Mouse (Mus musculus): ENCODE measurements at regions not wholly inside any gene's neighbourhood (a gene's known extent, or its start where the extent isn't known, plus 50 kb on each side); places are given as distances from the start of the nearest gene placed in this dataset.
"Not testable (repeated sequence)": the region's sequence is repeated elsewhere in the genome, so short reads cannot be mapped to it uniquely, and the experiment has no call there.

GRCm38 (mm10) chr8:42282011-42282410 lies 859.3 kb downstream of the Triml1 start:
- Histone ChIP-seq H3K4me3 (ENCODE audit: low read depth, low read length) (no peak overlapping the region), H3K9ac (ENCODE audit: low read length) (no peak overlapping the region), H3K9me3 (ENCODE audit: control insufficient read depth, low read length) (no peaks in the 10 kb centered on the region), H3K27ac (ENCODE audit: low read depth, low read length) (no peak overlapping the region), H3K36me3 (ENCODE audit: control insufficient read depth, insufficient read depth, low read length) (no peaks in the 10 kb centered on the region), H3K4me2 (no peak overlapping the region), H3K27me3 (ENCODE audit: control insufficient read depth, insufficient read depth, low read length) (no peaks in the 10 kb centered on the region), H3K4me1 (ENCODE audit: control insufficient read depth, insufficient read depth, low read length) (no peaks in the 10 kb centered on the region)
- DNase-seq (ENCODE audit: low spot score, missing footprints) (no peak), ATAC-seq (ENCODE audit: low FRiP score) (no peak)
- 89% methylated on average over 2 of the region's 2 CpGs for WGBS

- DNase-seq (ENCODE audit: low spot score, missing footprints) (no peak), ATAC-seq (ENCODE audit: low FRiP score) (no peak)
- Histone ChIP-seq H3K4me2 (no peak overlapping the region), H3K4me1 (ENCODE audit: control insufficient read depth, insufficient read depth, low read length) (no peaks in the 10 kb centered on the region), H3K27me3 (ENCODE audit: control insufficient read depth, insufficient read depth, low read length) (no peaks in the 10 kb centered on the region), H3K9ac (ENCODE audit: low read length) (no peak overlapping the region), H3K27ac (ENCODE audit: low read depth, low read length) (no peak overlapping the region), H3K4me3 (ENCODE audit: low read depth, low read length) (no peak overlapping the region), H3K36me3 (ENCODE audit: control insufficient read depth, insufficient read depth, low read length) (no peaks in the 10 kb centered on the region), H3K9me3 (ENCODE audit: control insufficient read depth, low read length) (no peaks in the 10 kb centered on the region)
- 92% methylated on average over 1 of the region's 1 CpGs for WGBS
Observed at GRCm38 (mm10) chr8:42253358-42253757, 836.5 kb upstream of the Frg1 start.

GRCm38 (mm10) chr8:42242321-42242720 lies 825.4 kb upstream of the Frg1 start:
- not testable (repeated sequence) for H3K4me2 ChIP-seq; ATAC-seq (ENCODE audit: low FRiP score); H3K4me3 ChIP-seq (ENCODE audit: low read depth, low read length); DNase-seq (ENCODE audit: low spot score, missing footprints); H3K9me3 ChIP-seq (ENCODE audit: control insufficient read depth, low read length); H3K9ac ChIP-seq (ENCODE audit: low read length); H3K4me1 ChIP-seq (ENCODE audit: control insufficient read depth, insufficient read depth, low read length); H3K36me3 ChIP-seq (ENCODE audit: control insufficient read depth, insufficient read depth, low read length); H3K27me3 ChIP-seq (ENCODE audit: control insufficient read depth, insufficient read depth, low read length); H3K27ac ChIP-seq (ENCODE audit: low read depth, low read length)
- 88% methylated on average over 1 of the region's 1 CpGs for WGBS

- Histone ChIP-seq H3K27me3 (ENCODE audit: control insufficient read depth, insufficient read depth, low read length) (no peaks in the 10 kb centered on the region), H3K27ac (ENCODE audit: low read depth, low read length) (no peak overlapping the region), H3K36me3 (ENCODE audit: control insufficient read depth, insufficient read depth, low read length) (no peaks in the 10 kb centered on the region), H3K9me3 (ENCODE audit: control insufficient read depth, low read length) (no peaks in the 10 kb centered on the region), H3K4me3 (ENCODE audit: low read depth, low read length) (no peak overlapping the region), H3K4me2 (no peak overlapping the region), H3K4me1 (ENCODE audit: control insufficient read depth, insufficient read depth, low read length) (no peaks in the 10 kb centered on the region), H3K9ac (ENCODE audit: low read length) (no peak overlapping the region)
- no peak for ATAC-seq (ENCODE audit: low FRiP score)
- no peak for DNase-seq (ENCODE audit: low spot score, missing footprints)
- 82% methylated on average over 2 of the region's 2 CpGs for WGBS
Observed at GRCm38 (mm10) chr8:42219857-42220600, 803.2 kb upstream of the Frg1 start.

GRCm38 (mm10) chr8:42210943-42211342 lies 794.1 kb upstream of the Frg1 start:
- Histone ChIP-seq H3K36me3 (ENCODE audit: control insufficient read depth, insufficient read depth, low read length) (no peaks in the 10 kb centered on the region), H3K4me1 (ENCODE audit: control insufficient read depth, insufficient read depth, low read length) (no peaks in the 10 kb centered on the region), H3K4me2 (no peak overlapping the region), H3K27me3 (ENCODE audit: control insufficient read depth, insufficient read depth, low read length) (no peaks in the 10 kb centered on the region), H3K9me3 (ENCODE audit: control insufficient read depth, low read length) (no peaks in the 10 kb centered on the region), H3K27ac (ENCODE audit: low read depth, low read length) (no peak overlapping the region), H3K4me3 (ENCODE audit: low read depth, low read length) (no peak overlapping the region), H3K9ac (ENCODE audit: low read length) (no peak overlapping the region)
- no peak for DNase-seq (ENCODE audit: low spot score, missing footprints)
- WGBS: 63% methylated on average over 2 of the region's 2 CpGs
- ATAC-seq (ENCODE audit: low FRiP score): no peak

GRCm38 (mm10) chr8:42209989-42210388 lies 793.1 kb upstream of the Frg1 start:
- no peaks in the 10 kb centered on the region for H3K27me3 ChIP-seq (ENCODE audit: control insufficient read depth, insufficient read depth, low read length)
- ATAC-seq (ENCODE audit: low FRiP score) (no peak), DNase-seq (ENCODE audit: low spot score, missing footprints) (no peak)
- no peak overlapping the region for H3K4me3 ChIP-seq (ENCODE audit: low read depth, low read length)
- H3K9ac ChIP-seq (ENCODE audit: low read length): no peak overlapping the region
- H3K27ac ChIP-seq (ENCODE audit: low read depth, low read length): no peak overlapping the region
- H3K36me3 ChIP-seq (ENCODE audit: control insufficient read depth, insufficient read depth, low read length): no peaks in the 10 kb centered on the region
- H3K4me2 ChIP-seq: no peak overlapping the region
- H3K9me3 ChIP-seq (ENCODE audit: control insufficient read depth, low read length): no peaks in the 10 kb centered on the region
- no peaks in the 10 kb centered on the region for H3K4me1 ChIP-seq (ENCODE audit: control insufficient read depth, insufficient read depth, low read length)

GRCm38 (mm10) chr8:42197257-42197656 lies 780.4 kb upstream of the Frg1 start:
- Histone ChIP-seq H3K9me3 (ENCODE audit: control insufficient read depth, low read length) (no peaks in the 10 kb centered on the region), H3K4me2 (no peak overlapping the region), H3K4me3 (ENCODE audit: low read depth, low read length) (no peak overlapping the region), H3K27me3 (ENCODE audit: control insufficient read depth, insufficient read depth, low read length) (no peaks in the 10 kb centered on the region), H3K36me3 (ENCODE audit: control insufficient read depth, insufficient read depth, low read length) (no peaks in the 10 kb centered on the region), H3K9ac (ENCODE audit: low read length) (no peak overlapping the region), H3K4me1 (ENCODE audit: control insufficient read depth, insufficient read depth, low read length) (no peaks in the 10 kb centered on the region), H3K27ac (ENCODE audit: low read depth, low read length) (no peak overlapping the region)
- ATAC-seq (ENCODE audit: low FRiP score) (no peak), DNase-seq (ENCODE audit: low spot score, missing footprints) (no peak)
- WGBS: 87% methylated on average over 5 of the region's 5 CpGs

- DNase-seq (ENCODE audit: low spot score, missing footprints): no peak
- Histone ChIP-seq H3K4me1 (ENCODE audit: control insufficient read depth, insufficient read depth, low read length) (no peaks in the 10 kb centered on the region), H3K36me3 (ENCODE audit: control insufficient read depth, insufficient read depth, low read length) (no peaks in the 10 kb centered on the region), H3K9ac (ENCODE audit: low read length) (no peak overlapping the region), H3K27me3 (ENCODE audit: control insufficient read depth, insufficient read depth, low read length) (no peaks in the 10 kb centered on the region), H3K4me2 (no peak overlapping the region), H3K9me3 (ENCODE audit: control insufficient read depth, low read length) (no peaks in the 10 kb centered on the region), H3K27ac (ENCODE audit: low read depth, low read length) (no peak overlapping the region), H3K4me3 (ENCODE audit: low read depth, low read length) (no peak overlapping the region)
- 100% methylated on average over 1 of the region's 1 CpGs for WGBS
- ATAC-seq (ENCODE audit: low FRiP score): no peak
Observed at GRCm38 (mm10) chr8:42193902-42194550, 777.2 kb upstream of the Frg1 start.

- 86% methylated on average over 1 of the region's 1 CpGs for WGBS
- Histone ChIP-seq H3K9me3 (ENCODE audit: control insufficient read depth, low read length) (no peaks in the 10 kb centered on the region), H3K27ac (ENCODE audit: low read depth, low read length) (no peak overlapping the region), H3K27me3 (ENCODE audit: control insufficient read depth, insufficient read depth, low read length) (no peaks in the 10 kb centered on the region), H3K4me2 (no peak overlapping the region), H3K4me3 (ENCODE audit: low read depth, low read length) (no peak overlapping the region), H3K9ac (ENCODE audit: low read length) (no peak overlapping the region), H3K36me3 (ENCODE audit: control insufficient read depth, insufficient read depth, low read length) (no peaks in the 10 kb centered on the region), H3K4me1 (ENCODE audit: control insufficient read depth, insufficient read depth, low read length) (no peaks in the 10 kb centered on the region)
- DNase-seq (ENCODE audit: low spot score, missing footprints) (no peak), ATAC-seq (ENCODE audit: low FRiP score) (no peak)
Observed at GRCm38 (mm10) chr8:42187083-42187482, 770.2 kb upstream of the Frg1 start.

Measured in midbrain, embryonic 11.5 days (tissue).